Mouse (Mus musculus): ENCODE results near the gene Npff.

Npff gene

DNA sequence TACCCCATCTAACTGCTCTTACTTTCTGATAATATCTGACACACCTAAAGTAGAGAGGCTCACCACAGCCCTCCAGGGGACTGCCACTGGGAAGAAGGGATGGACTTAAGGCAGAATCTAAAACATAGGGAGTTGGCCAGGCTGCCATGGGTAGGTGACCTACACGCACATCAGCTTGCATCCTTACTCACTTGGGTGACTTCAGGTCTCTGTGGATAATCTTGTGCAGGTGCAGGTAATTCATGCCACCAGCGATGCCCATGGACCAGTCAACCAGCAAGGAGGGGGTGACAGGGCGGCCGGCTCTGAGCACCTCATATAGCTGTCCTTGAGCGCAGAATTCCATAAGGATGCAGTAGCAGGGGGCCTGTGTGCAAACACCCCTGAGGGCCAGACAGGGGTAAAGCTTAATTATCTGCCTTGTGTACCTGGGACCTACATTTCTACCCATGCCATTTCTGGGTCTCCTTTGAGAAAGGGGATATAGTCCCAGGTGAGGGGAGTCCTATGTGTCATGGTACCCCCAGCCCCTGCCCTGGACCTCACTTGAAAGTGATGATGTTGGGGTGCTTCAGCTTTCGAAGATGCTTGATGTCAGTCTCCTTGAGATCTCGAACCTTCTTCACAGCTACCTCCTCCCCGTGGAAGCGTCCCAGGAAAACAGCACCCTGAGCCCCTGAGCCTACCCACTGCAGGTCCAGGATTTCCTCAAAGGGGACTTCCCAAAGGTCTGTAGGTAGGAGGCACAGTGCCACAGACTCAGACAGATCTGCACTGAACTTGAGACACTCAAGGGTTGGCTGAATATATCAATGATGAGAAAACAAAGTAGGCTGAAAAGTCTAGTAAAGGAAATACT is 20.6 kb downstream of the Npff start:
- no peak for DNase-seq (ENCODE audit: low spot score)

DNA sequence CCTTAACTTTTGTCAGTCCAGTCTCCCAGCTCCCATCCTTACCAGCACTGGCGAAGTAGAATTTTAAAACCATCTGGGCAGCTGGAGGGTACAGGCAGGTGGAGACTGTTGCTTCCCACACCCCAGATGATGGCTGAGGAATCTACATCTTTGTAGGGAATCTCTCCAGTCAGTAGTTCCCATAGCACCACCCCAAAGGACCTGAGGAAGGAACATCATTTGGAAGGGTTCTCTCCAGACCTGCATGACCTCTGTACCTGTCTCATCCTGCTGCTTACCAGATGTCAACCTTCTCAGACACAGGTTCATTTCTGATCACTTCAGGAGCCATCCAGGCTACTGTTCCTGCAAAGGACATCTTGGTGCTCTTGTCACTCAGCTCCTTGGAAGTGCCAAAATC is 21.3 kb downstream of the Npff start, which contains the start of gene Gm10337:
Gm10337 (plus strand) TSS at position 276 of the 400 bp plus-strand sequence.
- DNase-seq (ENCODE audit: low spot score) = no peak

DNA sequence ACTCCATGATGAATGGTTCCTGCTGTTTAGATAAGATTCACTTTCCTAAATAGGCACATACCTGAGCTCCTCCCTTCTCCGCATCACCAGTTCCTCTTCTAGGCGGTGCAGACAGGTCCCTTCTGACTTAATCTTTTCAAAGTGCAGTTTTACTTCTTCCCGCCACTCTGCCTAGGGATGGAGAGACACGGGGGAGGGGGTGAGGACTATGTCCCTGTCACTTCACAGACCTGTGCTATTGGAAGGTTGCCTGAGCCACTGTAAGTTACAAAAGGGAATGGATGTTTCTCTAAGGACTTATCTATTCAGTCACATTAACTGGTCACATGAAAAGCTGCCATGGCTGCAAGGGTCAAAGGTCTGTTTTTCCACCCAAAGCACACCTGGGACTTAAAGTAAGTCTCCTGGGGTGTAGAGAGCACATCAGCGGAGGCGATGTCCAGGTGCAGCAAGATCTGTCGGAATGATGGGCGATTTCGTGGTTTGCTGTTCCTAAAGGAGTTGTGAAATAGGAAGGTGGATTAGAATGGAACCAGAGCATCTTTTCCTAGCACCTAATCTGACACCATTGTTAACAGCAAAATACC is 22.4 kb downstream of the Npff start:
- no peak for DNase-seq (ENCODE audit: low spot score)

DNA sequence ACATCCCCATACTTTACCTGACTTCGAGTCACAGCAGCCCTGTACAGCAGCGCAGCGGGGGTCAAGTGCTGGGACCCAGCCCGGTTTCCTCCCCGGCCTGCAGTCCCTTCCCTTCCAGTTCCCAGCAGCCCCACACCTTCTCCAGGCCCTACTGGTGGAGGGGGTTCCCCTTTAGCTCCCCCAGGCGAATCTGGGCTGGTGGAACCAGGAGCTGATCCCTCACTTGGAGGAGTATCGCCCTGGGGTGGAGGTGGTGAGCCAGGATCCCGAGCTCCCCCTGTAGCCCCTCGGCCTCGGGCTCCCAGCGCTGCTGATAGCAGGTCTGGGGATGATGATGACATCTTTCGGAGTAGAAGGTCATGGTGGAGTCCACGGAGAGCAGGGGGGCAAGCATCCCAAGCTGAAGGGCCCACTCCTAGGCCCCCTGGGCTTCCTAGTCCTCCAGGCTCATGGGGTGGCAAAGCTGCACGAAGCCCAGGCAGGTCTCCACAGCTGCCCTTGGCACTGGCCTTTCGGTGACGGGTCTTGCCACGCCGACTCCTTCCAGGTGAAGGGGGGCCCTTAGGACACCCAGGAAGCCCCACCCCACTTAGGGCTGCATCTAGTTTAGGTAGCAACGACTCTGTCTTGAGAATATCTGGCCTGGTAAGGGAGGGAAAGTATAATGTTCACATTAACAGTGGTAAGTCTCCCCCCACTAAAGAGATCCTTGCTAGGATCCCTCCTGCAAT is 23.5 kb downstream of the Npff start:
- DNase-seq (ENCODE audit: low spot score) = no peak

DNA sequence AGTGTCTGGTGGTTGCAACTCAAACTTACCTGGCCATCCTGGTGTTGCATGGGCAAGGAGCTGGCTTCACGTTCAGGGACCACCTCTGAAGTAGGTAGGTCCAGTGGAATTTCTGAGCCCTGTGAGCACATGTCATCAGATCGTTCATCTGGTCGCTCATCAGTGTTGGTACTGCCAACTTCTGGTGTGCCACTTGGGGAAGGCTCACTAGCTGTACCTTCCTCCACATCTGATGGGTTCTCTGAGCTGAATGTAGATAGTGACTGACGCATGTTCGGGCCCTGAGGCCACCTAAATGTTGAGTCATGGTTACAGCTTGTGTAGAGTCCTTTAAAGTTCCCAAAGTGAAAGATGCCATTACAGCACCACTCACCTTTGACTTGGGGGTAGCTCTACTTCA is 24.3 kb downstream of the Npff start:
- no peak for DNase-seq (ENCODE audit: low spot score)

DNA sequence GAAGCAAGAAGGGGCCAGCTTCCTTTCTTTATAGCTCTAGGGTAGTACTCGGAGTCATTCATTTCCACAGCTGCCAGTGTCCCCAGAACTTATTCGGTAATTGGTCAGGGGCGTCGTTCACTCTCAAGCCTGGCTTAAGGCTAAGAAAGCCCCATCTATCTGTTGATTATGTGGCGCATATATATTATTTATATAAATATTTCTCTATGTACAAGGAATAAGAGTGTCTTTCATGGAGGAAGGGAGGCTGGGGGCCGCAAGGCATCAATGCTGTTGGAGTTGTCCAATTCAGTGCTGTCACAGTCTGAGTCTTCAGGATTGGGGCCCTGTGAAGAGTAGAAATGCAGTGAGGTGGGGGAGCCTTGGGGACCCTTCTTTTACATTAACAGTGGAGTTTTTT is 24.9 kb downstream of the Npff start:
- no peak for DNase-seq (ENCODE audit: low spot score)

DNA sequence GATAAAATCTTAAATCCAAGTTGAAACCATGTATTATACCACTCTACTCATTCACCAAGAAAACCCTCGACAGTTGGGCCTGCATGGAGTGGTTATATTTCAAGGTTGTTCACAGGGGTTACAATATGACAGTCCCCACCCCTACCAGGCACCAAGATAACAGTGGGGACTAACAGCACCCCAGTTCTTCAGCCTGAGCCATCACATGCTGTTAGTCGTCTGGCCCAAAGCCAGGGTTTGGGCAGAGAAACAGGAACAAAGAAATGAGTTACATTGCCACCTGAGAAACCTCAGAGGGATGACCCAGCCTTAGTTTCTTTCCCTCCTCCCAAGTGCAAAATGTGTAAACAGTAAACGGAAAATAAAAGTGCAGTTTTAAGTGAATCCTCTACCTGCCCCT is 25.4 kb downstream of the Npff start:
- no peak for DNase-seq (ENCODE audit: low spot score)

DNA sequence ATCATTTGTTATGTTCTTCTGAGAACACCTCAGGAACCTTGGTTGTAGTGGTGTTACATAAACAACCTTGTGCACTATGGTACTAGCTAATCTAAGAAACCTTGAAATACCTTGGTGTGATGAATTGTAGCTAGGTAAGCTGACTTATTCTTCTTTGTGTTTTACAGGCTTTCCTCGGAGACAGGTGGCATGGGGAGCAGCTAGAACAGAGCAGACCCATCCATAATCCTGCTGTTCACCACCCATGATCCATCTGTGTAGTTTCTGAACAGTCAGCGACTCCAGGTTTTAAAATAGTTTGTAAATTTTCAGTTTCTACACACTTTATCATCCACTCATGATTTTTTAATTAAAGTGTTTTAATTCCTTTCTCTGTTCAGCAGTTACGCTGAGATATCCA is 26.4 kb downstream of the Npff start:
- no peak for DNase-seq (ENCODE audit: low spot score)

DNA sequence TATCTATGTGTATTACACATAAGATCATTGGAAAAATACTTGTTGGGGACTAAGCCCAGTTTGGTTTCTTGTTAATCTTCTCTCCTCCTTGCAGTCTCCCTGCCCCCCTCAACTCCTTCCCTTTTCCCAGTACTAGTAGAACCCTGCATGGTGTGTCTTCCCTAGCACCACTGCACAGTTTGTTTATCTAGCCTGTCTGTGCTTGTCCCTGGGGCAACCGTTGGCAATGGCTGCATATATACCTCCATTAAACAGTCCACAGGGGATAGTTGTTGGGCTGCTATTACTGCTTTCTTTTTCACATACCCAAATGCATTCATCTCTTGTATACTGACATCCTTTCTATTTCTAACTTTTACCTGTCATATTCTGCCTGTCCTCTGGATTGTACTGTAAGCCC is 37.1 kb downstream of the Npff start:
- no peak for DNase-seq (ENCODE audit: low spot score)

DNA sequence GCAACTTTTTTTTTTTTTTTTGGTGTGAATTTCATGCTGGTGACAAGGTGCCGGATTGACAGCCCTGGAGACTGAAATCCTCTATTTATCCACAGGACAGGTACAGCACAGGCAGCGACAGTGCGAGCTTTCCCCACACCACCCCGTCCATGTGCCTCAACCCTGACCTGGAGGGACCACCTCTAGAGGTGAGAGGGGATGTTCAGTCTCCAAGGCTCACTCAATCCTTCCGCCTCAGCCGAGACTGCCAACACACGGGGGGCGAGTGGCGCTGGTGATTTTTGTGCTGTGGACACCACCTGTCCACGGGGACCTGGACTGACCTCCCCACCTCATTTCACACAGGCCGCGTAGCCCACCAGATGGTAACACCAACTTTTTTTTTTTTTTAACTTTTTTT is 38.9 kb downstream of the Npff start:
- DNase-seq (ENCODE audit: low spot score) = no peak

DNA sequence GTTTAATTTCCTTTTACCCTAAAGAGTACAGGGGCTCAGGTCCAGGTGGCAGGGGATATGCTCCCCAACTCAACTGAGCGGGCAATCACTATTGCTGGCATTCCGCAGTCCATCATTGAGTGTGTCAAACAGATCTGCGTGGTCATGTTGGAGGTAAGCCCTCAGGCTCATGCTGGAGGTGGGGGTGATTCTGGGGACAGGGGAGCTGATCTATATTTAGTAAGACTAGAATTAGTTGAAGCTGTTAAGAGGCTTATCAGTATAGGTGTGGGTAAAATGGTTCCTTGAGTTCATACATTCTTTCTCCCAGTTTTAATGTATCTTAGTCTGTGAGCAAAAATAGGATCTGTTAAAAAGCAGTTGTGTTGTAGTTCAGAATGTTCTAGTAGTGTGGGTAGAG is 41.6 kb downstream of the Npff start:
- no peak for DNase-seq (ENCODE audit: low spot score)

DNA sequence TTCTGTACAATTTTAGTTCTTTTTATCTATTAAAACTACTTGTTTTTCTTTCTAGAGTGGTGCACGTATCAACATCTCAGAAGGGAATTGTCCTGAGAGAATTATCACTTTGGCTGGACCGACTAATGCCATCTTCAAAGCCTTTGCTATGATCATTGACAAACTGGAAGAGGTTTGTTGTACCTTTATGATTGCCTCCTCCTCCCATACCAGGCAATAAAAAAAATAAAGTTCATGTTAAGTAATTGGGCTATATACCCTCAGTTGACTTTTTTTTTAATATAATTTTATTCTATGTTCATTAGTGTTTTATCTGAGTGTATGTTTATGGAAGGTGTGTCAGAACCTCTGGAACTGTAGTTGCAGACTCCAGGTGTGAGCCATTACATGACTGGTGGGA is 50.2 kb downstream of the Npff start:
- no peak for DNase-seq (ENCODE audit: low spot score)
